Mouse (Mus musculus): ENCODE measurements around the gene Reep6.

Reep6 gene

GRCm38 (mm10) chr10:80301256-80302081 is 28.3 kb upstream of the Reep6 start:
- DNase-seq: no peak

GRCm38 (mm10) chr10:80302082-80302355 is 27.7 kb upstream of the Reep6 start:
- no peak for DNase-seq

- peak; percentile 84 for DNase-seq
Measured at GRCm38 (mm10) chr10:80302471-80302881, 27.3 kb upstream of the Reep6 start.

- no peak for DNase-seq
Measured at GRCm38 (mm10) chr10:80304458-80304857, 25.3 kb upstream of the Reep6 start.

- DNase-seq: peak; percentile 46
Measured at GRCm38 (mm10) chr10:80304862-80305261, 24.9 kb upstream of the Reep6 start.

GRCm38 (mm10) chr10:80311560-80311959 is 18.2 kb upstream of the Reep6 start:
- no peak for DNase-seq

- no peak for DNase-seq
Measured at GRCm38 (mm10) chr10:80312586-80313504, 16.9 kb upstream of the Reep6 start.

GRCm38 (mm10) chr10:80313627-80314201 is 16.0 kb upstream of the Reep6 start:
- DNase-seq: no peak

- DNase-seq: no peak
Measured at GRCm38 (mm10) chr10:80314494-80315001, 15.2 kb upstream of the Reep6 start.

- no peak for DNase-seq
Measured at GRCm38 (mm10) chr10:80315315-80315714, 14.4 kb upstream of the Reep6 start.

GRCm38 (mm10) chr10:80316359-80316781 is 13.4 kb upstream of the Reep6 start:
- DNase-seq: peak; percentile 43

GRCm38 (mm10) chr10:80317011-80317410 is 12.7 kb upstream of the Reep6 start:
- no peak for DNase-seq

GRCm38 (mm10) chr10:80320340-80320760 is 9.4 kb upstream of the Reep6 start, which contains the start of gene 2310011J03Rik:
TSS of gene 2310011J03Rik (minus strand) at chr10:80320537.
- peak; percentile 98 for DNase-seq

GRCm38 (mm10) chr10:80321014-80321669 is 8.6 kb upstream of the Reep6 start:
- no peak for DNase-seq

- DNase-seq: no peak
Measured at GRCm38 (mm10) chr10:80321670-80322581, 7.8 kb upstream of the Reep6 start.

GRCm38 (mm10) chr10:80322811-80323211 is 6.9 kb upstream of the Reep6 start:
- DNase-seq: peak; percentile 38

- peak; percentile 87 for DNase-seq
Measured at GRCm38 (mm10) chr10:80323261-80324119, 6.3 kb upstream of the Reep6 start.

- DNase-seq: no peak
Measured at GRCm38 (mm10) chr10:80324120-80325037, 5.4 kb upstream of the Reep6 start.

- no peak for DNase-seq
Measured at GRCm38 (mm10) chr10:80325045-80325444, 4.7 kb upstream of the Reep6 start.

Measured in lung, postnatal 36 days (tissue).